Mouse (Mus musculus) left cerebral cortex, postnatal 14 days (tissue): ENCODE measurements around the gene Gm49416. TPM values are rescaled to one million over a fixed set of nuclear protein-coding genes. Genes with fewer than 3 reads are reported as not detected.
"Not testable (repeated sequence)": the region's sequence is repeated elsewhere in the genome, so short reads cannot be mapped to it uniquely, and the experiment has no call there.

Source experiments
- DNase-seq, 2 experiments: peaks; one replicate each; pipeline ENCODE4 v3.0.0; 2021 to 2022; ENCODE audit warnings: low spot score in 2 of 2, mixed read lengths in 1 of 2
- intact Hi-C: fragments of 180-260 bp; cut with DNase I; formaldehyde crosslinking; loops from one replicate; pipeline ENCODE4 v1.15.1; 2025
- total RNA-seq, 2 experiments: library from RNA; stranded (reverse); gene quantifications; 2 replicates each; pipeline ENCODE4 v1.2.3; 2021

Gm49416 gene
- total RNA-seq, 2 experiments from 2014 or later, result 2.4 to 4.3 TPM

DNA sequence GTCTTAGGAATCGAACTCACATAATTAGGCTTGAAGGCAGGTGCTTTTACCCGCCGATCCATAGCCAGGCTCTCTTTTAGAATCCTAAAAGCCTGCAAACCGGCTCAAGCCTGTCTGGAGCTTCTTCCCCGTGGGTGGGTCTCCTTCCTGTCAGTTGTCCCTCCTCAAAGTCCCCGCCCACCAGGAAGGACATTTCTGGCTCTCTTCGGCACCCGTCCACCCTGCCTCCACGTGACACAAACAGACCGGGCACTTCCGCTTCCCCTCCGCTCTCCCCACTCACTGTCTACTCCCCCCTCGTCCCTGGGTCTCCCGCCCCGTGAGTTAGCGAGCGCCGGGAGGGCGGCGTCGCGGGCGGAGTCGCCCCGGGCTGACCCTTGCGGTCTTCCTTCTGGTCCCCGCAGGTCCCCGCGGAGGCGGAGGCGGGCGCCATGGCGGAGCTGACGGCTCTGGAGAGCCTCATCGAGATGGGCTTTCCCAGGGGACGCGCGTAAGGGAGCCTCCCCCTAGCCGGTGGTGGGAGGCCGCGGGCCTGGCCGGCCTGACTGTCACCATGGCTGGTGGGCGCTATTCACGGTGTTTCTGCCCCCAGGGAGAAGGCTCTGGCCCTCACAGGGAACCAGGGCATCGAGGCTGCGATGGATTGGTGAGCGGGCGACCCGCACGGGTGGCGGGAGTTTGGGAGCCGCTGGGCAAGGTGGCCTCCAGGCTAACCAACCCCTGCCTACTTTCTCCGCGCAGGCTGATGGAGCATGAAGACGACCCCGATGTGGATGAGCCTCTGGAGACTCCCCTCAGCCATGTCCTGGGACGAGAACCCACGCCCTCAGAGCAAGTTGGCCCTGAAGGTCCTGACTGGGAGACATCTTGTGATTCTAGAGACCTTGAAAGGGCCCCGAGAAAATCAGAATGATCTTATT lies 17.2 kb upstream of the Gm49416 start, which contains the start of gene Ubxn1:
TSS of gene Ubxn1 (plus strand) at position 230 of the 920 bp plus-strand sequence.
- peak; percentile 97 to 99 for DNase-seq
- intact Hi-C loops, result no loop called here

DNA sequence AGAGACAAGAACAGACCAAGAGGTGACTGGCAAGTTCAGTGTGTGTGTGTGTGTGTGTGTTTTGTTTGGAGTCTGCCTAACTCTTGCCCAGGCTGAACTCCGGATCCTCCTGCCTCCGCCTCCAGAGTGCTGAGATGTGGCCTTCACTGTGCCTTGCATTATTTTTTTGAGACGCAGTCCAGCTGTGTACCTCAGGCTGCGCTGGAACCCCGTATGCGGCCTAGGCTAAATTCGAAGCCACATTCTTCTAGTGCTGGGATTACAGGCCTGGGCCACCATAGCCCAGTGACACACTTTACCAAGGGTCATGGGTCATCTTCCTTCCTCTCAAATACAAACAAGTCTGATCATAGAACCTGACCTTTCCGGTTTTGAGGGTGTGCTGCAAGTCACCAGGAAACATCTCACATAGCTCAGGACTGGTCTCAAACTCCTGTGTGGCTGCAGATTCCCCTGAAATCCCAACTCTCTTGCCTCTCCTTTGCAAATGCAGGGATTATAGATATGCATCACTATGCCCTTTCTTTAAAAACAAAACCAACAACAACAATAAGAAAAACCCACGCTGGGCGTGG lies 16.4 kb upstream of the Gm49416 start:
- intact Hi-C loops, result no loop called here
- no peak for DNase-seq

DNA sequence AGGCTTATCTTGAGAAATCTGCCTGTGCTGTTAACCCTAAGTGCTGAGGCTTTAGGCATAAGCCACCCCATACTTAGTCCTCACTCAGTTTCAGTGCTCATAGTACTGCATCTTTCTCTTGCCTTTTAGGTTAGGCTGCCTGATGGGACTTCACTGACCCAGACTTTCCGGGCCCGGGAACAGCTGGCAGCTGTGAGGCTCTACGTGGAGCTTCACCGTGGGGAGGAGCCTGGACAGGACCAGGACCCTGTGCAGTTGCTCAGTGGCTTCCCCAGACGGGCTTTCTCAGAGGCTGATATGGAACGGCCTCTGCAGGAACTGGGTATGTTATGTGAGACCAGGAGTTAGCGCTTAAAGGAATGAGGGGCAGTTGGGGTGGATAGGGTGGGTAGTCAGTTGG lies 13.7 kb upstream of the Gm49416 start:
- DNase-seq, result no peak
- intact Hi-C loops, result no loop called here

DNA sequence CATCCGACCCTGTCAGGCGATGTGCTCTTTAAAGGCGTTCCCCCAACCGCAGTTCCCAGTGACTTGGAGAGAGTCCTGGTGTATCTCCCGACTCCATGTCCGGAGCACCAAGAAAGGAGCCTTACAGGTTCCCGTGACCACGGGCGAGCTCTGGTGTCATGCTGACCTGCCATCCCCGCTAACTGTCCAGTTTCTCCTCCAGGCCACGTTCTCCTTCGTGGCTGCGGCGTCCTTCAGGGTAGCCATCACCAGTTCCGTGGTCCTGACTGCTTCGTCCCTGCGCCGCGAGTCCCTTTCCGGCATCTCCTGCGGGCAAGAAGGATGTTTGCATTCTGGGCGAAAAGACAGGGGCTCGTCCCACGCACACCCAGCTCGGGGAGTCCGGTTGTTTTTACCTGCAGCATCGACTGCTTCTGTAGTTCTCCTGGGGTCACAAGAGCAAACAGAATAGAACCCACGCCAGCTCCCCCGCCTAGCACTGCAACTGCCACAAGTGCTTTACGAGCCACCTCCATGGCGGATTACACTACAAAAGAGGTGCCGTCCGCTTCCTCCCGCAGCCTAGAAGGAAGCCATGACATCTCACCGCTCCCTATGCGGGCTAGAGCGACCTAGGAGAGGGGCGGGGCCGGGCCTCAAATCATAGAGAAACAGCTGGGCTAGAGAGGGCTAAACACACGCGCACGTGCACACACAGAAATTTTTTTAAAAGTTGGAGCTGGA lies 8.3 kb upstream of the Gm49416 start, which contains the start of gene Uqcc3:
TSS of gene Uqcc3 (minus strand) at position 613 of the 723 bp plus-strand sequence.
- intact Hi-C loops, result no loop called here
- DNase-seq, result peak; percentile 87 to 91

DNA sequence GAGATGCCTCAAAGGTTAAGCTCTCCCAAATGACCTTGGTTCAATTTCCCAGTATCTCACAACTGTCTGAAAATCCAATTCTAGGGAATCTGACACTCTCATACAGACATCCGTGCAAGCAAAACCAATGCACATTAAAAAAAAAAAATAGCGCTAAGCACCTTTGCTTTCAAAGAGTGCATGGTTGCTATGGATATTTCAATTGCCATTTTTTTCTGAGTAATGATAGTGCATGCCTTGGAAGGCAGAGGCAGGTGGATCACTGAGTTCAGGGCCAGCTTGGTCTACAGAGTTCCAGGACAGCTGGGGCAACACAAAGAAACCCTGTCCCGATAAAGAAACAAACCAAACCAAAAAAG lies 7.7 kb upstream of the Gm49416 start:
- intact Hi-C loops, result no loop called here
- DNase-seq, result no peak

DNA sequence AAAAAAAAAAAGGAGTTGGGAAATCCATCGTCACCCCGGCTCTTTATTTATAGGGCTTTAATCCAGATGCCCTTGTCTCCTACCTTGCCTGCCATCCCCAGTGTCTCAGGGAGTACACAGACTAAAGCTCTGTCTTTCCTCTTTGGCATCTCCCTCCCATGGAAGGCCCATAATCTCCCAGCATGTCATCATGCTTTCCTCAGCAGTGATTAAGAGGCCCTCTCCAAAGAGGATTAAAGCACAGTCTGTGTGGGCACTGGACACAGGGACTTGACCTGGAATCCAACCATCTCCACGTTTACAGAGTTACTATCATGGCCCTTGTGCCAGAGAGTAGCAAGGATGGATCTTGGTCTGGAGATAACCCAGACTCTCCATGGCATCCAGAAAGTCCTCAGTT lies 5.1 kb upstream of the Gm49416 start, which contains the start of the genes Lbhd1 and Gm49403:
TSS of gene Lbhd1 (plus strand) at position 117 of the 400 bp plus-strand sequence.
TSS of gene Gm49403 (plus strand) at position 315 of the 400 bp plus-strand sequence.
- intact Hi-C loops, result no loop called here
- no peak for DNase-seq

DNA sequence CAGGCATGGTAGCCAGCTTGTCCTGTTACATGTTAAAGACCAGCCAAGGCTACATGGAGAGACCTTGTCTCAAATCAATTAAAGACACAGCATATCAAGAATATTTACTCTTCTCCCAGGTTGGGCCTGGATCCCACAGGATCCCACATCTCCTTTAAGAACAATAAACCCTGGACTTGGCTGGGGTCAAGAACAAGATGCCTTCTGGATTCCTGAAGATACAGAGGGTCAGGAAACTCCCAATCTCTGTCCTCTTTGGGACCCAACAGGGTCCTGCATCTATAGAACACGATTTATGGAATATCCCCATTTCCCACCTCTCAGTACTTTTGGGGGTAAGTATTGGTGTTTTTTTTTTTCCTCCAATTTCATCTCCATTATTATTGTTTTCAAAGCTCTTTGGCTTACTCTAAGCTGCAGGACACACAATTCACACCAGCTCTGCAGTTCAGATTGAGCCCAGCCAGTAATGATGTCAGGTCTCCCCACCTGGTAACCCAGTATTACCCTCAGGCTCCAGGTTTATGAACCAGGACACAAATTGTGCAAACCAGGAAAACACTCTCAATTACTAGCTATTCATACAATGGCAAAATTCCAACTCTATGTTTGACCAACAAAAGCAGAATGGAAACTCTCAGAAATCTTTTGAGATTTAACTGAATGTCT lies 1.7 kb upstream of the Gm49416 start:
- DNase-seq, result no peak
- intact Hi-C loops, result loop anchor here (5.0 kb wide), 1 partner anchor 35 kb away; the partner anchor contains the start of gene Lrrn4cl

DNA sequence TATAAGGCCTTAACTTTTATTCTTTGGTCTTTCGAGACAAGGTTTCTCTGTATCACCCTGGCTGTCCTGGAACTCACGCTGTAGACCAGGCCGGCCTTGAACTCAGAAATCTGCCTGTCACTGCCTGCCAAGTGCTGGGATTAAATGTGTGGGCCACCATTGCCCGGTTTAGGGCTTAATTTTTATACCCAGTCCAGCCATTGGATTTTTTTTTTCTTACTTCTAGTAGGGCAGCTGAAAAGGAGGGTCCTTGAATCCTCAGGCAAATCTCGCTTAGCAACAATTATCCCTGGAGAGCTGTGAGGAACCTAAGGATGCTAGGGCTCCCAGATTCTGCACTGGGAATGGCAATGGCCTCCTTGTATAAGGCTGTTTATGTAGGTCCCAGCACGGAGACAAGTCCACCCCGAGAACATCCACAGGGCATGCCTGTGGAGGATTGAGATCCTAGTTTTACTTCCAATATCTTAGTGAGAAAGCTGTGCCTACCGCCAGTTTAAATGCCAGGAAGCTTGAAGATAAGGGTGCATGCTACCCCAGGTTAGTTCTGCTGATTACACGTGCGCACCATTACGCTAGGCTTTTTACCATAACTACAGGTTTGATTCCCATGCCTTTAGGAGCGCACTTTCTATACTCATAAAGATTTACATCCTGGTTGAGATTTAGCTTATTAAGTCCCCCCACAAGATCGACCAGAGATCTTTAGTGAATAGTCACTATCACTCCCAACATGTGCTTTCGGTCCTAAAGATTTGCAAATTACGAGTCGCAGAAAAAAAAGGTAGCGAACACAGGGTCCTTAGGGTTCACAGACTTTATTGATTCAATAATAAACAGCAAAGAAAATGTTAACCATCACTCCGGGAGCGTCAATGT lies 902 bp upstream of the Gm49416 start:
- intact Hi-C loops, result loop anchor here (5.0 kb wide), 1 partner anchor 36 kb away; the partner anchor contains the start of gene Lrrn4cl
- no peak for DNase-seq

DNA sequence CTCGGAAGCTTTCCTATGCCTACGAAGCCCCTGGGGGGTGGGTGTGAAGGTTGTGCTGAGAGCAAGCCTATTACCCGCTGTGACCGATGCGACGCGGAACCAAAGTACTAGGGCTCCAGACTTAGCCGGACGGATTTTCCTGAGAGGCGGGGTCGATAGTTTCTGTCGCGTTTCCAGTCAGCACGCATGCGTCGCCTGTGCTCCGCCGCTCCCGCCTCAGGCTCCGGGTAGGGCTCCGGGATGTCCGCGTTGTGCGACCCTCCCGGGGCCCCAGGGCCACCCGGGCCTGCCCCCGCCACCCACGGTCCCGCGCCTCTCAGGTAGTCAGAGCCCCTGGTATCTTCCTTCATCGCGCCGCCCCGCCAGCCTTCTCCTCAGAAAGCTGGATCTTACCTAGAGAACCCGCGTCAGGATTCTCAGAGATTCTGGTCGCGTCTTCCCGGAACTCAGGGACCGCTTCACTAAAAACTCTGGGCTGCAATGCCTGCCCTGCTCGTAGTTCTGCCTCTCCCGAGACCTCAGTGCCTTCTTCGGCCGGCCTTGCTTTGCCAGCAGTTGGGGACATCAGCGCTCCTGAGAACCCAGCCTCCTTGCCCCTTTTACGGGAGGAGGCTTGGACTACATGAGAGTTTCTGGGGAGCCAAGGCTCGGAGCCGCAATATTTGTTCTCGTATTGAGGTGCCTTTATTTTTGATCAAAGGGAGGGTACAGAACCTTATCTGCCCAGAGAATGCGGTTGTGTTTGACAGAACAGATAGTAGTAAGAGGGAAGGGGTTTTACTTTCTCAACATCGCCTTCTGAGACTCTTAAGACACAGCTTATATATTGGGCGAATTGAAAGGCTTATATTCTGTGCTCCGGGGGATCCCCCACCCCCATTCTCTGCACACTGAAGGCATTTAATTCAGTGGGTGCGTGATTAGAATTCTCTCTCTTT lies 4.4 kb downstream of the Gm49416 start, which contains the start of gene Ints5:
TSS of gene Ints5 (plus strand) at position 177 of the 938 bp plus-strand sequence.
- peak; percentile 74 to 87 for DNase-seq
- intact Hi-C loops, result no loop called here

DNA sequence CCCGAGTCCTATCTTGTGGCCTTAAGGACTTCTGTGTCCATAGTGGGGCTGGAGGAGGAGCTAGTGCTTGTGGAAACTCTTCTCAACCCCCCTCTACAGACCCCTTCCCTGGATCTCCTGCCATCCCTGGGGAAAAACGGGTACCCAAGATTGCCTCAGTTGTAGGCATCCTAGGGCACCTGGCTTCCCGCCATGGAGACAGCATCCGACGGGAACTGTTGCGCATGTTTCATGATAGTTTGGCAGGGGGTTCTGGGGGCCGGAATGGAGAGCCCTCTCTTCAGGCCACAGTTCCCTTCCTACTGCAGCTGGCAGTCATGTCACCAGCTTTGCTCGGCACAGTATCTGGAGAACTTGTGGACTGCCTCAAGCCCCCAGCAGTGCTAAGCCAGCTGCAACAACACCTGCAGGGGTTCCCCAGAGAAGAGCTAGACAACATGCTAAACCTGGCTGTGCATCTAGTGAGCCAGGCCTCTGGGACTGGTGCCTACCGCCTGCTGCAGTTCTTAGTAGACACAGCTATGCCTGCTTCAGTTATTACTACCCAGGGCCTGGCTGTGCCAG lies 6.8 kb downstream of the Gm49416 start:
- DNase-seq, result no peak
- intact Hi-C loops, result no loop called here

DNA sequence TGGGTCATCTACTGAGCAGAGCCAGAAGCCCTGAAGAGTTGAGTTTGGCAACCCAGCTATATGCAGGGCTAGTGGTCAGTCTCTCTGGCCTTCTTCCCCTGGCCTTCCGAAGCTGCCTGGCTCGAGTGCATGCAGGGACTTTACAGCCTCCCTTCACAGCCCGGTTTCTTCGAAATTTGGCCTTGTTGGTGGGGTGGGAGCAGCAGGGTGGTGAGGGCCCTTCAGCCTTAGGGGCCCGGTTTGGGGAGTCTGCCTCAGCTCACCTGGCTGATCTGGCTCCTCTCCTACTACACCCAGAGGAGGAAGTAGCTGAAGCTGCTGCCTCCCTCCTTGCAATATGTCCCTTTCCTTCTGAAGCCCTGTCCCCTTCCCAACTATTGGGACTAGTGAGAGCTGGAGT lies 7.5 kb downstream of the Gm49416 start:
- DNase-seq, intact Hi-C loops: not testable (repeated sequence)

DNA sequence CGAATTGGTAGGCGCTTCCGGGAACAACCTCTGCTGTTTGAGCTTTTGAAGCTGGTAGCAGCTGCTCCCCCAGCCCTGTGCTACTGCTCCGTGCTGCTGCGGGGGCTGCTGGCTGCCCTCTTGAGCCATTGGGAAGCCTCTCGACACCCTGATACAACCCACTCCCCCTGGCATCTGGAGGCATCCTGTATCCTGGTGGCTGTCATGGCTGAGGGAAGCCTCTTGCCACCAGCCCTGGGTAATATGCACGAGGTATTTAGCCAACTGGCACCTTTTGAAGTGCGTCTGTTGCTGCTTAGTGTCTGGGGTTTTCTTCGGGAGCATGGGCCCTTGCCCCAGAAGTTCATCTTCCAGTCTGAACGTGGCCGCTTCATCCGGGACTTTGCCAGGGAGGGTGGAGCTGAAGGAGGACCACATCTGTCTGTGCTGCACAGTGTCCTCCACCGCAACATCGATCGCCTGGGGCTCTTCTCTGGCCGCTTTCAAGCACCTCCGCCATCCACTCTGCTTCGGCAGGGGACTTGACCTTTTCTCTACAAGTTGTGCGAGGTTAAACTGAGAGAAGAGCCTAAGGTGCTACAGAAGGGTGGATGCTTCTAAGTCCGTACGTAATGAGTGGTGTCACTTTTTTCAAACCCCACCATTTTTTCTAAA lies 8.6 kb downstream of the Gm49416 start:
- intact Hi-C loops, result not testable (repeated sequence)
- peak; percentile 19 to 25 for DNase-seq

DNA sequence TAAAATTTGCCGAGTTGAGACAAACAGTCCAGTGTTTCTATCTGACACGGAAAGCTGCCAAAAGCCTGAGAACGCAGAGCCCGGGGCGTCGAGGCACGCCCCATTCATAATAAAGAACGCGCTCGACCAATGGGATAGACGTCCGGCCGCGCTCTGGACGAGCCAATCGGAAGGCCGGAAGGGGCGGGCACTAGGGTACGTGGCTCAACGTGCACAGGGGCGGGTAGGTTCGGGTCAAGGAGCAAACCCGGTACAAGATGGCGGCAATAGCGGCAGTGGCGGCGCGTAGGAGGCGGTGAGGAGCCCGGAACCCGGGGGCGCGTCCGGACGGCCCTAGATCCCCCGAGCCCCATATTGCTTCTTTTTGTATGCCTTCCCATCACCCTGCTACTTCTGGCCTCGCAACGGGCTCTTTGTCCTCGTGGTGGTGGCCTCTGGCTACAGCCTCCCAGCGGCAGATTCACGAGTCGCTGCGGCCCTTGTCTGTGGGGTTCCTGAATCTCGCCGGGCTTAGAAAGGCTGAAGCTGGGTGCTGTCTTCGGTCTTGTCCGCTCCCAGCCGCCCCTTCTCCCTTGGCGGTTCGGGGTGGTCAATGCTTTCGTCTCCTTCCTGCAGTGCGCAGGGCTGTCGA lies 9.3 kb downstream of the Gm49416 start, which contains the start of gene Ganab:
TSS of gene Ganab (plus strand) at position 207 of the 631 bp plus-strand sequence.
- intact Hi-C loops, result no loop called here
- peak; percentile 96 to 97 for DNase-seq

DNA sequence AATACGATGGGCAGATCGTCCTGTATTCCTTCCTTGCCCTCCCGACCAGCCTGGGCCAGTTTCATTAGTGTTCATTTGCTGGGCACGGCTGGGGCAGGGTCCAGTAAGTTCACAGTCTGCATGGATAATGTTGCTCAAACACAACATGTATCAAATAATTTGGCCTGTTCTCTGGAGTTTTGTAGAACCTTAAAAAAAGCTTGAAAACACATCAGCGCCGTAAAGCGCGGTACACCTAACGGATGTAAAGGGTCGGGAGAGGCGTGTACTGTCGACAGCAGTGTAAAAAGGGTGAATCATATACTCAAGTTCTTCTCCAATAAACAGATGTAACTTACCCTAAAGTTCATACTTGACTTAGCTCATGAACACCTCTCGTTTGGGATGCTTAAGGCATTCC lies 9.8 kb downstream of the Gm49416 start:
- intact Hi-C loops, result no loop called here
- no peak for DNase-seq

DNA sequence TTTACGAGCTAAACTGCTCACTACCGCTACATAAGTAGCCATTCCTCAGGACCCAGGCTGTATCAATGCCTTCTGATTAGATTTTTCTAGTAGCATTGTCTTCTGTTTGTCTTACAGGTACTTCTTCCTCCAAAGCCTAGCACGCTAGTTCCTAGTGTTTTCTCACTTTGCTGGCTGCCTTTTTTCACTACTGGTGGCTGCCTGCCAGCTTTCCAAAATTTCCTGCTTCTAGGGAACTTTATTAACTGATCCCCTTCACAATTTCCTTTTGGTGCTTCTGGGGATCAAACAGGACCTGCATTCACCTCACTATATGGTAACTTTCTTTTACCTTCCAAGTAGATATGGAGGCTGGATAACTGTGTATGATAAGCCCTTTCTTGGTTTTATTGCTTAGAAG lies 10.4 kb downstream of the Gm49416 start:
- no peak for DNase-seq
- intact Hi-C loops, result no loop called here

DNA sequence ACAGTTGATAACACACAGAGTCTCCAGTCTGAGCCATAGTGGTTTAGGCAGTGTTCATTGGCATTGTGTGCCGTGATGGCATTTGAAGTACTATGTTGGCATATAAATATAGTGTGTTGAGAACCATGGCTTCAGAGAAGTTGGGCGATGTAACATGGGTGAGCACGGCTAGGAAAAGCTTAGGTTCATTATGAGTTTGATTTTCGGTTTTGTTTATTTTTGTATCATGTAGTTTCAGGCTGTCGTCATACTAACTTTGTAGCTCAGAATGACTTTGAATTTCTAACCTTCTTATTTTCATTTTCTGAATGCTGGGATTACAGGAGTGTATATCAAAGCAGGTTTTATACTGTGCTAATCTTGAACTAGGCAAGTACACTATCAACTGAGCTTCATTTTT lies 14.7 kb downstream of the Gm49416 start:
- intact Hi-C loops, result no loop called here
- DNase-seq, result no peak
